Mouse (Mus musculus) stomach, postnatal 0 days (tissue): ENCODE data around the gene Slc25a33.

Source experiments
- CTCF ChIP-seq: IDR thresholded peaks from 2 replicates; pipeline ENCODE4 v1.5.1; 2016; ENCODE audit warnings: antibody characterized with exemption, low read depth, mild to moderate bottlenecking, moderate library complexity
- EP300 ChIP-seq: optimal IDR thresholded peaks from 2 replicates; pipeline ENCODE3; 2016; ENCODE audit warnings: antibody characterized with exemption

GRCm38 (mm10) chr4:149752124-149752799, 21.8 kb downstream of the Slc25a33 start:
- TF ChIP-seq EP300: no peak
- peak; percentile 90 for TF ChIP-seq CTCF
